Mouse (Mus musculus) lung, postnatal 0 days (tissue): ENCODE data around the gene Hdac9.

Experiments
- CTCF ChIP-seq: IDR thresholded peaks from 2 replicates; pipeline ENCODE4 v1.5.1; 2016; ENCODE audit warnings: antibody characterized with exemption, mild to moderate bottlenecking
- EP300 ChIP-seq: IDR thresholded peaks from 2 replicates; pipeline ENCODE4 v1.6.1; 2016; ENCODE audit warnings: antibody characterized with exemption, mild to moderate bottlenecking, control low read depth

DNA sequence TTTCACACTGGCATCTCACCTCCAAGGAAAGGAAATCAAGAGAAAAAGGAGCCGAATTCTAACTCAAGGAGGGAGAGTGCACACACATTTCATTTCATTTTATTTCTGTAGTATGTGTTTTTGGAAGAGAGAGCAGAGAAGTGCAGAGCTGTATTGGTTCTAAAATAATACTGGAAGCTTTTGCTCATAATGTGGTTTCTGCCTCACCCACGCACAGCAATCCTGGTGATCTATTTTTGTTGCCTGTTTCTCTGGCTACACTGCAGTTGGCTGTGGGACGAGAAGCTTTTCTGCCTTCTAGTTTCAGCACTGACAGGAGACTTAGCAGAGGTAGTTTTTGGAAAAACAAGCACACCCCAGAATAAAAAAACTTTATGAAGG lies 387.7 kb downstream of the Hdac9 start:
- TF ChIP-seq CTCF, result no peak
- no peak for TF ChIP-seq EP300
